Mouse (Mus musculus) ZHBTc4 (cell line): Measurements from ENCODE around the gene Gna11.

ENCODE experiments used
- DNase-seq: peaks from one replicate; pipeline ENCODE4 v3.0.0-alpha.2; 2011; ENCODE audit warnings: low read depth, low spot score

The Gna11 gene

DNA sequence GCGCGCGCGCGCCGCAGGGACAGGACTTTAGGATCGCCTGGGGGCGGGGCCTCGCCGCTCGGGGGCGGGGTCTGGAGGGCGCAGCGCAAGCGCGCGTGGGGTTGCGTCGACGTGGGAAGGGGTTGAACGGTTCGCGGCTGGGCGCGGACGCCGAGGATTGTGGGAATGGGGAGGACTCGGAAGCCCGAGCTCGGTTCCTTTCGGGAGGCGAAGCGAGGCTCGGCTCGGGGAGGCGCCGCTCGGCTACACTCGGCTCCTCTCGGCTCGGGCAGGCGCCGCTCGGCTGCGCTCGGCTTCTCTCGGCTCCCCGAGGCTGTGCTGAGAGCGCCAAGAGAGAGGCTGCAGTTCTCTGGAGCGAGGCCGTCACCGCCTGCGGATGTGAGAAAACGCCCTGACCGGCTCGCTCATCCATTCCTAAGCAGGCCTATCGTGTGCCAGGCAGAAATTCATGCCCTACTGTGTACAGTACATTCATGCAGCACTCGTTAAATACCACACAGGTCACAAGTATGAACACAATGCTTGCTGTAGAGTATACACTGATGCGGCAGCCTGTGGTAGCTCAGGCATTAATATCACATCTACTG lies at the start of gene Gna11:
TSS of gene Gna11 (minus strand) at position 30 of the 587 bp plus-strand sequence.
- DNase-seq: peak; percentile 97

GRCm38 (mm10) chr10:81593935-81594334 lies 48.9 kb upstream of the Gna11 start:
- no peak for DNase-seq

- DNase-seq: no peak
These were observed 48.2 kb upstream of the Gna11 start for GRCm38 (mm10) chr10:81593223-81593622.

GRCm38 (mm10) chr10:81592631-81593030 lies 47.6 kb upstream of the Gna11 start:
- DNase-seq: no peak

GRCm38 (mm10) chr10:81591846-81592245 lies 46.9 kb upstream of the Gna11 start:
- peak; percentile 66 for DNase-seq

- DNase-seq: no peak
These were observed 43.7 kb upstream of the Gna11 start for GRCm38 (mm10) chr10:81588739-81589138.

- no peak for DNase-seq
These were observed 38.4 kb upstream of the Gna11 start for GRCm38 (mm10) chr10:81583347-81583746.

DNA sequence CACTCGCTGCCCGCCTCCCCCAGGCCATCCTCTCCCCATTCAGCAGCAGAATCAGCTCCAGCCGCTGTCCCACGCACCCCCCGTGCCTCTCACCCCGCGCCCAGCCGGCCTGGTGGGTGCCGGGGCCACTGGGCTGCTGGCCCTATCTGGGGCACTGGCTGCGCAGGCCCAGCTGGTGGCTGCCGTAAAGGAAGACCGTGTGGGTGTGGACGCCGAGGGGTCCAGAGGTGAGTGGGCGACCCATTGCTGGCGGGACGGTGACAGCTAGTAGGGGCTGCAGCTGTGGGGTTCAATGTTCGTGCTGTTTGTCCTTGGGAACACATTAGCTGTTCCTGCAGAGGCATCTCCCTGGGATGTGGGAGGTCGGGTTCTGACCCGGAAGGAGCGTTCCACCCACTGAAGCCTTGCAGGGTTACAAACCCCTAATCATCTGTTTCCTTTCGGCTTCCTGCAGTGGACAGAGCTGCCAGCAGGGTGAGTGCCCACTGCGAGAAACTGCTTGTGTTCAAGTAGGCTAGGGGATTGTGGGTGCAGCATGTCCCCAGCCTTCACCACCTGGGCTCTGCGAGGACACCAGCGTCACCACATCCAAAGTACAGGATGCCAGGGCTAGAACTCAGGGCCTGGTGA lies 35.6 kb upstream of the Gna11 start:
- DNase-seq: no peak

GRCm38 (mm10) chr10:81579967-81580366 lies 35.0 kb upstream of the Gna11 start:
- DNase-seq: no peak

GRCm38 (mm10) chr10:81575695-81576094 lies 30.7 kb upstream of the Gna11 start:
- DNase-seq: no peak

- no peak for DNase-seq
These were observed 30.2 kb upstream of the Gna11 start for GRCm38 (mm10) chr10:81575208-81575631.

GRCm38 (mm10) chr10:81574081-81575056 lies 29.4 kb upstream of the Gna11 start, which contains the start of gene Tle2:
TSS of gene Tle2 (plus strand) at chr10:81574561.
- peak; percentile 64 for DNase-seq

DNA sequence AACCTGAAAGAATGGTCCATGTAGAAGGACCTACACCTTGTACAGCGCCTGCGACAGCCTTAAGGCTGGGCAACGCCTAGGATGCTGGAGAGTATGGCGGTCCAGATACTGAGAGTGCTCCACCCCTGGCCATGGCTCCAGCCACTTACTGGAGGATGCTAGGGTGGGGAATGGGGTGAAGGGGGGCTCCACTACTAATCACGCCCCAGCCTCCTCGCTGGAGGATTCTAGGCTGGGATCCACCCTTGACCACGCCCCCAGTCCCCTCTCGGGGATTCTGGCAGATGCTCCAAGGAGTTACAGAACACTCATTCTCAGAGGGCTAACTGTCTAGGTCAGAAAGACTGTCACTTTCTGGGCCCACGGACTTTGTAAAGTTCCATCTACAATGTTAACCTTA lies 28.0 kb upstream of the Gna11 start:
- no peak for DNase-seq

GRCm38 (mm10) chr10:81572133-81572671 lies 27.2 kb upstream of the Gna11 start:
- DNase-seq: no peak

GRCm38 (mm10) chr10:81571501-81571876 lies 26.5 kb upstream of the Gna11 start:
- peak; percentile 97 for DNase-seq

GRCm38 (mm10) chr10:81570831-81571500 lies 26.0 kb upstream of the Gna11 start:
- peak; percentile 95 for DNase-seq

GRCm38 (mm10) chr10:81570238-81570800 lies 25.3 kb upstream of the Gna11 start:
- peak; percentile 59 for DNase-seq

DNA sequence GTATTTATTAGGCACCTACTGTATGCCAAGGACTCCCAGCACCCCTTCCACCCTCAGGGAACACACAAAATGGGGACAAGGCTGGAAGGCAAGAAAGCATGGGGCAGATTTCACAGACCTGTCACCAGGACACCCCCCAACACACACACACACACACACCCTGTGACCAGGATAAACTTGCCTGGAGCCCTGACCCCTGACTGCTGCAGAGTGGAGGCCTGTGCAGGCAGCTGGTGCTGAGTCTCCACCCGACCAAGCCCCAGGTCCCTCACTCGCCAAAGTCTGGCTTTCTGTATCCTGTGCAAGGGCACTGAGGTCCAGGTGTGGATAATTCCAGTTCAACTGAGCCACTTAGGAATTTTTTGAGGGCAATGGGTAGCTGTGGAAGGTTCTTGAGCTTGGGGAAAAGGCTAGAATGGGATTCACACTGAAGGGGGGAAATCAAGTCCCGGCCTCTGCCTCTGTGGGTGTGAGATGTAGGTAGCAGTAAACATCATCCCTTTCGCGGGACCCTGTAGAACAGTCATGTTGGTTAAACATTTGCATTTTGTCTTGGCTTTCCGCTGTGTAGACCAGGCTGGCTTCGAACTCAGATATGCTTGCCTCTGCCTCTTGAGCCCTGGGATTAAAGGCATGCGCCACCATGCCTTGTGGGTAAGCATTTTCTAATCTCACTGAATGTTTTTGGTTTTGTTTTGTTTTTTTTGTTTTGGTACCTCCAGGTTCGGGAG lies 24.7 kb upstream of the Gna11 start:
- DNase-seq: no peak

- DNase-seq: peak; percentile 42
These were observed 23.6 kb upstream of the Gna11 start for GRCm38 (mm10) chr10:81568381-81569191.
